Mouse (Mus musculus) kidney, postnatal 10 days (tissue): Measurements from ENCODE around the gene Gins1.
"Not testable (repeated sequence)": the region's sequence is repeated elsewhere in the genome, so short reads cannot be mapped to it uniquely, and the experiment has no call there.

ENCODE experiments used
- DNase-seq: peaks from one replicate; pipeline ENCODE4 v3.0.0; 2021; ENCODE audit warnings: mixed read lengths

Gins1 gene

GRCm38 (mm10) chr2:150904936-150905450 is at the start of gene Gins1:
Gene Gins1, plus strand, starts transcription at chr2:150905400.
- no peak for DNase-seq

- peak; percentile 34 for DNase-seq
These were observed 46.3 kb upstream of the Gins1 start for GRCm38 (mm10) chr2:150858724-150859487.

GRCm38 (mm10) chr2:150859709-150860470 is 45.3 kb upstream of the Gins1 start:
- peak; percentile 22 for DNase-seq

GRCm38 (mm10) chr2:150861128-150861527 is 44.1 kb upstream of the Gins1 start:
- no peak for DNase-seq

GRCm38 (mm10) chr2:150867021-150867420 is 38.2 kb upstream of the Gins1 start:
- DNase-seq: no peak

- DNase-seq: no peak
These were observed 35.8 kb upstream of the Gins1 start for GRCm38 (mm10) chr2:150869446-150869845.

GRCm38 (mm10) chr2:150874508-150874907 is 30.7 kb upstream of the Gins1 start:
- no peak for DNase-seq

- DNase-seq: no peak
These were observed 30.0 kb upstream of the Gins1 start for GRCm38 (mm10) chr2:150875226-150875625.

- DNase-seq: peak; percentile 12
These were observed 27.6 kb upstream of the Gins1 start for GRCm38 (mm10) chr2:150877561-150877960.

GRCm38 (mm10) chr2:150884075-150884778 is 21.0 kb upstream of the Gins1 start:
- no peak for DNase-seq

GRCm38 (mm10) chr2:150884779-150885110 is 20.5 kb upstream of the Gins1 start:
- no peak for DNase-seq

- DNase-seq: no peak
These were observed 19.4 kb upstream of the Gins1 start for GRCm38 (mm10) chr2:150885814-150886213.

GRCm38 (mm10) chr2:150886315-150886714 is 18.9 kb upstream of the Gins1 start:
- DNase-seq: no peak

GRCm38 (mm10) chr2:150887370-150887769 is 17.8 kb upstream of the Gins1 start:
- no peak for DNase-seq

GRCm38 (mm10) chr2:150894617-150895267 is 10.5 kb upstream of the Gins1 start:
- DNase-seq: no peak

GRCm38 (mm10) chr2:150895691-150896252 is 9.4 kb upstream of the Gins1 start:
- no peak for DNase-seq

- DNase-seq: no peak
These were observed 4.9 kb upstream of the Gins1 start for GRCm38 (mm10) chr2:150900341-150900740.

GRCm38 (mm10) chr2:150902347-150902746 is 2.9 kb upstream of the Gins1 start:
- DNase-seq: no peak

GRCm38 (mm10) chr2:150904272-150904935 is 796 bp upstream of the Gins1 start, which contains the start of gene Abhd12:
Gene Abhd12, minus strand, starts transcription at chr2:150904741.
- peak; percentile 99 for DNase-seq

- not testable (repeated sequence) for DNase-seq
These were observed 3.7 kb downstream of the Gins1 start for GRCm38 (mm10) chr2:150908881-150909280.

- DNase-seq: peak; percentile 97
These were observed 4.3 kb downstream of the Gins1 start for GRCm38 (mm10) chr2:150909429-150910039.
